Mouse (Mus musculus) C2C12 (cell line): ENCODE measurements at regions not wholly inside any gene's neighbourhood (a gene's known extent, or its start where the extent isn't known, plus 50 kb on each side); places are given as distances from the start of the nearest gene placed in this dataset.

Experiments used
- H3K27me3 ChIP-seq: one replicate; pipeline ENCODE4 v1.6.1; 2011; ENCODE audit not compliant: control insufficient read depth, insufficient read depth, insufficient read length
- H3K36me3 ChIP-seq: one replicate; pipeline ENCODE4 v1.6.1; 2011; ENCODE audit not compliant: control insufficient read depth, insufficient read depth
- H3K4me3 ChIP-seq: one replicate; pipeline ENCODE4 v1.5.1; 2011; ENCODE audit warnings: mild to moderate bottlenecking, control low read depth; ENCODE audit not compliant: poor library complexity, insufficient read depth, severe bottlenecking
- H3K79me2 ChIP-seq: one replicate; pipeline ENCODE4 v1.6.1; 2011; ENCODE audit not compliant: control insufficient read depth, insufficient read depth
- H3K79me3 ChIP-seq: one replicate; pipeline ENCODE4 v1.6.1; 2011; ENCODE audit warnings: low read depth, control low read depth
- H3ac ChIP-seq: one replicate; pipeline ENCODE3; 2011; ENCODE audit warnings: low read depth; ENCODE audit not compliant: control insufficient read depth, insufficient read length
- CEBPB ChIP-seq: IDR thresholded peaks from one replicate; pipeline ENCODE4 v1.6.1; 2011; ENCODE audit warnings: low read depth, mild to moderate bottlenecking, control low read depth, moderate library complexity
- CTCF ChIP-seq: IDR thresholded peaks from one replicate; pipeline ENCODE4 v1.5.1; 2011; ENCODE audit not compliant: control insufficient read depth, insufficient read depth, insufficient read length
- FOSL1 ChIP-seq: IDR thresholded peaks from one replicate; pipeline ENCODE4 v1.8.0; 2011; ENCODE audit warnings: mild to moderate bottlenecking, low read length; ENCODE audit not compliant: poor library complexity, insufficient read depth, severe bottlenecking
- MAX ChIP-seq: IDR thresholded peaks from one replicate; pipeline ENCODE4 v1.6.1; 2011; ENCODE audit warnings: mild to moderate bottlenecking, control low read depth
- MYOD1 ChIP-seq: IDR thresholded peaks from one replicate; pipeline ENCODE4 v1.6.1; 2011; ENCODE audit warnings: low read depth; ENCODE audit not compliant: control insufficient read depth, insufficient read length
- MYOG ChIP-seq: IDR thresholded peaks from one replicate; pipeline ENCODE4 v1.6.1; 2011; ENCODE audit not compliant: control insufficient read depth, insufficient read length; ENCODE audit errors: extremely low read depth
- USF1 ChIP-seq: IDR thresholded peaks from one replicate; pipeline ENCODE4 v1.6.1; 2011; ENCODE audit warnings: low read depth, mild to moderate bottlenecking, control low read depth, moderate library complexity

DNA sequence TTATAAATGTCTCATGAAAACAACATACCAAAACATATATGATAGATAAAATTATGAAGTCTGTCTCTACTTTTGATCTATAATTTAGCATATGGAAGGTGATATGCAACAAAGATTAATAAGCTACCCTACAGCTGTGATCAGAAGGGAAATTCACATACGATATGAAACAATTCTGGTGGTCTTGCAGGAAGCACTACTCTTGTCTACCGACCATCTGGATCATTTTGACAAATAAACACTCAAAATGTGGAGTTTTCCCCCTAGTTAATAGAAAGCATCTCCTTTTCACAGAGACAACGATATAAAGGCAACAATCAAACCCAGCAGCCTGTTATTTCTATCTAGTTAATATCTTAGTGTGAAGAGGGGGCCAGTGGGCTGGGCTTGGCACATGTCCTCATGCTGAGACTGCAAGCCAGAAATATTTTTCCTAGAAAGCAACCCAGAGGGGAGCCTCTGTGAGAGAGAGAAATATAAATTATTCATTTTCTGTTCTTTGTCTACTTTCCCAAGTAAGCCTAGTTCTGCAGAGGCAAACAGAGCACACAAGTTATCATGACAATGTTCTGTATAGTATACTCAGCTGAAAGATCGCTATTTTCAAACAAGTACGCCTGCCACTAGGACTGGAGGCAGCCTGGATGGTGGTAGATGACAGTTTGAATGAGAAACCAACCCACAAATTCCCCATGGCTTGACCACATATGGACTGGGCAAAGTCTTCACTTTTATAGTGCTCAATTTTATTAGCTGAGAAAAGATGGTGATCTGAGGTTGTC, 344.4 kb upstream of the Kif18a start:
- Histone ChIP-seq H3K79me2 (no peaks in the 10 kb centered on the region), H3K36me3 (no peaks in the 10 kb centered on the region), H3ac (no peak overlapping the region), H3K27me3 (no peaks in the 10 kb centered on the region), H3K79me3 (no peaks in the 10 kb centered on the region), H3K4me3 (no peak overlapping the region)
- TF ChIP-seq CTCF (no peak), CEBPB (no peak), MYOD1 (no peak), MYOG (no peak)

DNA sequence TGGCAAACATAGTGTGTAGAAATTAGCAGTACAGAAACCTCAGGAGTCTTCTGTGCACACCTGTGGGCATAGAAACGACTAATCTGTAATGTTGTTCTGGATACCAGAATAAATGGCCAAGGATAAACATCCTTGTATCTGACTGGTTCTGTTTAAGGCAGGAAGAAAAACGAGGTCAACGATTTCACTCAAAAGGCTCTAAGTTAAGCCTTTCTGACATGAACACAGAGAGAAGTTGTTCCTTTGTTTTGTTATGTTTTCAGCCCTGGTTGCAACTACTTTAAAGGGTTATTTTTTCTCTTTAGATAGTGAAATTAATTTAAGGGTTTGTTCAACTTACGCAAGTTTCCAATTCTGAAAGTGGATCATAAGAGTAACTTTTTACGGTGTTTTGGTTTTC, 299.6 kb upstream of the Kif18a start:
- Histone ChIP-seq H3K27me3 (no peaks in the 10 kb centered on the region), H3ac (no peak overlapping the region), H3K4me3 (no peak overlapping the region), H3K79me3 (no peaks in the 10 kb centered on the region), H3K79me2 (no peaks in the 10 kb centered on the region), H3K36me3 (no peaks in the 10 kb centered on the region)
- TF ChIP-seq CTCF (no peak), MAX (no peak), USF1 (no peak), FOSL1 (no peak), MYOG (no peak), CEBPB (no peak), MYOD1 (no peak)

DNA sequence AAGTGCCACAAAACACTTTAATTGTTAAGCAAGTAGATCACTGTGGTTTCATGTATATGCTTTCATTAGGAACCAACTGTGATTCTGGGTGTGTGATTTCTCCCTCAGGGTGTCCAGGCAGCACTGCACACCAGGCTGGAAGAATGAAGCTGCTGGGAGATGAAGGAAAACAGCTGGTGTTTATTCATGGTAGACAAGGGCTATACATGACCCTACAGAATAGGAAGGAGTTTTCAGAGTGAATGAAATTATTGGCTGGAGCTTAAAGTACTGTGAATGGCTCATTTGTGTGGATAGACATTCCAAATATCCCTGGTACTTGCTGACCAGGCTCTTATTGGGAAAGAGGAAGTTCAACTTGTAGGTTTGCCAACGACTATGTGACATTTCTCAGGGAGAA, 264.3 kb upstream of the Kif18a start:
- Histone ChIP-seq H3K27me3 (no peaks in the 10 kb centered on the region), H3K79me3 (no peaks in the 10 kb centered on the region), H3K36me3 (no peaks in the 10 kb centered on the region), H3ac (no peak overlapping the region), H3K79me2 (no peaks in the 10 kb centered on the region), H3K4me3 (no peak overlapping the region)
- TF ChIP-seq MYOG (no peak), USF1 (no peak), MAX (no peak), CEBPB (no peak), MYOD1 (no peak), FOSL1 (no peak), CTCF (no peak)

DNA sequence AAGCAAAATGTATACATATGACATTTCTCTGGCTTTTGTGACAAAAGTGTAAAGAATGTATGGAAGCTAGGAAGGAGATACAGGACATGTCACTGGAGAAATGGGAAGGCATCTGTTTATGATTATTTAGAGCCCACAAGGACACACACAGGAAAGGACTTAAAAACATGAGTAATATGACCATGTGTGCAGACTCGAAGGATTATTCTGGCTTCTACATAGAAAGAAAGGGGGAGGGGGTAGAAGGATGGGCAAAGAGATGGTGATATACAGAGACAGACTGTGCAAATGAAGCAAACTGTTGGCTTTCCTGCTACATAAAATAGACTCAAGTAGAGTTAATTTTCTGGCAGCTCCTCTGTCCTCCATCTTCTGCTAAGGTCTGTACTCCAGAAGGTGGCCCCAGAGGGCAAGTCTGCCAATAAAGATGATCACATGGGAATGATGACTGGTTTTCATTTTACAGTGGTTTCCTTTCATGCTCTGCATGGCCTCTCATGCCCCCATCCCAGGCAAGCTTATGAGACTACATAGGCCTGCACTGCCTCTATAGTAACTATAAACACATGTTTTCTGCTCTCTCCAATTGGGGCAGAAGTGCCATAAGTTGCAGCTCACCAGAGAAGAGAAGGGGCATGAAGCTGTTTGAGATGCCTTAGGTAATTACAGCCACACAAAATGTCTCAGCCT, 263.4 kb upstream of the Kif18a start:
- Histone ChIP-seq H3ac (no peak overlapping the region), H3K27me3 (no peaks in the 10 kb centered on the region), H3K79me3 (no peaks in the 10 kb centered on the region), H3K4me3 (no peak overlapping the region), H3K79me2 (no peaks in the 10 kb centered on the region), H3K36me3 (no peaks in the 10 kb centered on the region)
- TF ChIP-seq MAX (no peak), FOSL1 (no peak), MYOG (no peak), CTCF (no peak), MYOD1 (no peak), CEBPB (no peak), USF1 (no peak)

DNA sequence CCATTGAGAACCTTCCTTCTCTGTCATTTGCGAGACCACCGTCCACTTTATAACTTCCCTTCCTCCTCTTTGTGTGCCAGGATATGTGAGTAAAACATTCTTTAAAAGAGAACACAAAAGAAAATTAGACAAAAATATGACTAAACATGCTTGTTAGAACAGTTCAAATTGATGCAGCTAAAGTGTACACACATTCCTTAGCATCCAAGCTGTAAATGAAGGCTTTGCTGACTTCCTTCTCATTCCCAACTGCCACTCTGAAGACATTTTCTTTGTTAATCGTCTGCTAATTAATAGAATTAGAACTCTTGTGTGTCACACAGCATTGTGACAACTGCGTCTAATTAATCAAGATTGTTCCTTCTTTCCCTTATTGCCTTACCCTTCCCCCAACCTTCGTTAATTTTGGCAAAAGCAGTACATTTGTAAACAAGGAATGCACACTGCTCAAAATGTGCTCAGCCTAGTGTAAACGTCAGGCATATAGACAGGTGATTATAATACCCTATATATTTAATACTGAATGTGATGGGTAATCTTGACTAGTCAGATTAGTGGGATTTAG, 242.3 kb upstream of the Kif18a start:
- H3K27me3 ChIP-seq = no peaks in the 10 kb centered on the region
- H3K79me3 ChIP-seq = no peaks in the 10 kb centered on the region
- no peak overlapping the region for H3ac ChIP-seq
- H3K4me3 ChIP-seq = no peak overlapping the region
- TF ChIP-seq MYOD1 (no peak), MYOG (no peak), CEBPB (no peak), USF1 (no peak), FOSL1 (no peak), CTCF (no peak), MAX (no peak)
- H3K36me3 ChIP-seq = no peaks in the 10 kb centered on the region
- no peaks in the 10 kb centered on the region for H3K79me2 ChIP-seq
